Mouse (Mus musculus) lung, embryonic 16.5 days (tissue): ENCODE data around the gene Aak1. TPM values are rescaled to one million over a fixed set of nuclear protein-coding genes. Genes with fewer than 3 reads are reported as not detected.
"Not testable (repeated sequence)": the region's sequence is repeated elsewhere in the genome, so short reads cannot be mapped to it uniquely, and the experiment has no call there.

Experiments
- ATAC-seq: fragments of 200-750 bp; cut with Nextera tagmentation; 2 replicates; pipeline ENCODE4 v1.8.0; 2017; ENCODE audit warnings: low read depth, mild to moderate bottlenecking, moderate library complexity
- H3K27ac ChIP-seq: fragments of 300-500 bp; sonication (generic); 2 replicates; pipeline ENCODE4 v1.5.1; 2014; ENCODE audit warnings: mild to moderate bottlenecking, control low read depth, low read length
- H3K27me3 ChIP-seq: fragments of 300-500 bp; sonication (generic); 2 replicates; pipeline ENCODE4 v1.6.1; 2014; ENCODE audit warnings: low read depth, low read length, mixed read lengths; ENCODE audit not compliant: control insufficient read depth, insufficient read depth
- H3K36me3 ChIP-seq: fragments of 300-500 bp; sonication (generic); 2 replicates; pipeline ENCODE4 v1.6.1; 2014; ENCODE audit warnings: low read length; ENCODE audit not compliant: control insufficient read depth, insufficient read depth
- H3K4me1 ChIP-seq: fragments of 300-500 bp; sonication (generic); replicated peaks from 2 replicates; pipeline ENCODE4 v1.6.1; 2014; ENCODE audit warnings: low read length, mixed read lengths; ENCODE audit not compliant: control insufficient read depth, insufficient read depth
- H3K4me2 ChIP-seq: fragments of 300-500 bp; sonication (generic); 2 replicates; pipeline ENCODE4 v1.6.1; 2014; ENCODE audit warnings: low read depth, low read length, control low read depth
- H3K4me3 ChIP-seq: fragments of 300-500 bp; sonication (generic); 2 replicates; pipeline ENCODE4 v1.5.1; 2014; ENCODE audit warnings: mild to moderate bottlenecking, low read length, control low read depth
- H3K9ac ChIP-seq: fragments of 300-500 bp; sonication (generic); 2 replicates; pipeline ENCODE4 v1.6.1; 2014; ENCODE audit warnings: low read length, control low read depth
- H3K9me3 ChIP-seq: fragments of 300-500 bp; sonication (generic); 2 replicates; pipeline ENCODE4 v1.6.1; 2016; ENCODE audit warnings: low read length; ENCODE audit not compliant: control insufficient read depth
- WGBS: fragments of 180-500 bp; shearing (Covaris S2); extraction: QIAGEN DNeasy Blood & Tissue Kit; methylation state at CpG from one replicate; pipeline ENCODE4 v1.1.7; 2014; 5-methylcytosine and 5-hydroxymethylcytosine counted together
- polyA plus RNA-seq: library from polyadenylated mRNA; unstranded; fragments of >200 nt; fragmentation: Nextera tagmentation; extraction: Ambion mirVana; gene quantifications from 2 replicates; pipeline ENCODE4 v1.2.1, GENCODE M21; 2015

Gene Aak1
- polyA plus RNA-seq, 1 experiment from 2014 or later = 11.6 TPM

- Histone ChIP-seq H3K27ac (no peak overlapping the region), H3K9me3 (no peaks in the 10 kb centered on the region), H3K27me3 (no peaks in the 10 kb centered on the region), H3K36me3 (peaks cover 18% of the 10 kb centered on the region), H3K9ac (no peak overlapping the region), H3K4me1 (no peaks in the 10 kb centered on the region), H3K4me2 (no peak overlapping the region), H3K4me3 (no peak overlapping the region)
- ATAC-seq = no peak
These were observed 179.6 kb downstream of the Aak1 start for GRCm38 (mm10) chr6:87028881-87029280.

DNA sequence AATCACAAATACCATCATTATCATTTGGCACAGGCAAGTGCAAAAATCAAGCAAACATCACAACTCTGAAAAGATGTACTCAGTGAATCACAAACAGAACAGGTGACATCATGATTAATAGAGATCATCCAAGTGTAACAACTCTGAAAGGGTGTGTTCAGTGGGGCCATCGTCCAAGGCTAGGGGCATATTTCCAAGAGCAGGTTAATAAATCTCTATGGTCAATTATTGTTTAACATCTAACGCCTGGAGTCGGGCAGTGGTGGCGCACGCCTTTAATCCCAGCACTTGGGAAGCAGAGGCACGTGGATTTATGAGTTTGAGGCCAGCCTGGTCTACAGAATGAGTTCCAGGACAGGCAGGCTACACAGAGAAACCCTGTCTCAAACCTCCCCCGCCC, 182.0 kb downstream of the Aak1 start:
- not testable (repeated sequence) for H3K9ac ChIP-seq, ATAC-seq, H3K27me3 ChIP-seq, H3K9me3 ChIP-seq, H3K36me3 ChIP-seq, H3K27ac ChIP-seq, H3K4me1 ChIP-seq, H3K4me3 ChIP-seq, H3K4me2 ChIP-seq
- WGBS = 80% methylated on average over 7 of the region's 7 CpGs

- no peak for ATAC-seq
- 56% methylated on average over 3 of the region's 3 CpGs for WGBS
- H3K27me3 ChIP-seq = no peaks in the 10 kb centered on the region
These were observed 183.1 kb downstream of the Aak1 start for GRCm38 (mm10) chr6:87032401-87032800.

GRCm38 (mm10) chr6:87034395-87034794, 185.1 kb downstream of the Aak1 start:
- Histone ChIP-seq H3K4me2 (no peak overlapping the region), H3K27ac (no peak overlapping the region), H3K36me3 (no peaks in the 10 kb centered on the region; the same call in 1 of the 2 replicates), H3K4me1 (no peaks in the 10 kb centered on the region), H3K9ac (no peak overlapping the region), H3K9me3 (no peaks in the 10 kb centered on the region), H3K27me3 (no peaks in the 10 kb centered on the region), H3K4me3 (no peak overlapping the region)
- no peak for ATAC-seq
- WGBS = 65% methylated on average over 3 of the region's 3 CpGs

More at GRCm38 (mm10) chr6:87032401-87032800, 183.1 kb downstream of the Aak1 start:
- Histone ChIP-seq H3K4me2 (no peak overlapping the region), H3K4me3 (no peak overlapping the region), H3K27ac (no peak overlapping the region), H3K4me1 (no peaks in the 10 kb centered on the region), H3K9ac (no peak overlapping the region), H3K9me3 (no peaks in the 10 kb centered on the region), H3K36me3 (peaks cover 10% of the 10 kb centered on the region)

DNA sequence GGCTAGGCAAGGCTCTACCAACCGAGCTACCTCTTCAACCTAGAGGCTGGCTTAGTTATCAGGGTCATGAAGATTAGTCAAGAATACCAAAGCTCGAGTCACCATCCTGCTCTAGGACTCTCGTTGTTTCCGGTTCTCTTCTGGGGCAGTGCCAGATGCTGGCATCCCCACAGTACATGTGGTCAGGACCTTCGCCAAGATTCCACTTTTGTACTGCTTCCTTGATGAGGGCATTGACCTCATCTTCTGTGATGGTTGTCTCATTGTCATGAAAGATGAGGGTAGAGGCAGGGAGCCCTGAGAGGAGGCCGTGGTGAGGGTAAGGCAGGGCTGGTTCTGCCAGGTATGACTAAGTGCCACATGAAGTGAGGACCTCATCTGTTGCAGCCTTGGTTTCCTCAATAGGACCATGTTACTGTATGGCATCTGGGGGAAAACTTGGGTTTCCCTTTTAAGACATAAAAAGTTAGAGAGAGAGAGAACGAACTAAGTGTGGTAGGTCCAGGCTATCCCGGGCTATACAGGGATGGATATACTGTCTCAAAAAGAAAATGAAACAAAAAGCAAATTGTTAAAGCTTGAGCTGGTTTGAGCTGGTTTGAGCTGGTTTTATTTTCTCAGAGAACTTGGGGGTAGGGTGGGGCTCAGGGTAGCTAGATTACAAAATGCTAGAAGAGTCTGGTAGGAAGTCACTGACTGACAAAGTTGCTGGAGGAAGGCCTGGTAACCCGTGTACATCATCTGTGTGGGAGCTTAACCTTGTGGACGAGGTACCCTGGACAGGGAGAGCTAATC, 188.7 kb downstream of the Aak1 start:
- H3K4me3 ChIP-seq = no peak overlapping the region
- ATAC-seq = no peak
- WGBS = 80% methylated on average over 10 of the region's 10 CpGs
- H3K4me2 ChIP-seq = no peak overlapping the region
- no peak overlapping the region for H3K9ac ChIP-seq
- H3K27me3 ChIP-seq = no peaks in the 10 kb centered on the region
- no peaks in the 10 kb centered on the region for H3K9me3 ChIP-seq
- no peak overlapping the region for H3K27ac ChIP-seq
- 0 out of 2 replicates have a peak, but pooled peaks cover 2% of the 10 kb centered on the region for H3K4me1 ChIP-seq
- H3K36me3 ChIP-seq = no peaks in the 10 kb centered on the region

- H3K4me1 ChIP-seq = peaks cover 10% of the 10 kb centered on the region
- 80% methylated on average over 8 of the region's 8 CpGs for WGBS
- no peaks in the 10 kb centered on the region for H3K9me3 ChIP-seq
- H3K36me3 ChIP-seq = no peaks in the 10 kb centered on the region
- no peak overlapping the region for H3K9ac ChIP-seq
- no peak overlapping the region for H3K4me2 ChIP-seq
- no peaks in the 10 kb centered on the region for H3K27me3 ChIP-seq
- H3K4me3 ChIP-seq = no peak overlapping the region
- no peak for ATAC-seq
- H3K27ac ChIP-seq = no peak overlapping the region
These were observed 189.8 kb downstream of the Aak1 start for GRCm38 (mm10) chr6:87039161-87039560.

GRCm38 (mm10) chr6:87040971-87041370, 191.7 kb downstream of the Aak1 start:
- no peaks in the 10 kb centered on the region for H3K27me3 ChIP-seq
- H3K4me2 ChIP-seq = no peak overlapping the region
- no peak for ATAC-seq
- whole genome bisulfite sequencing = 55% methylated on average over 4 of the region's 4 CpGs
- no peaks in the 10 kb centered on the region for H3K9me3 ChIP-seq
- no peaks in the 10 kb centered on the region for H3K36me3 ChIP-seq
- peak overlapping the region; percentile 100 for H3K27ac ChIP-seq
- H3K4me1 ChIP-seq = peaks cover 13% of the 10 kb centered on the region
- H3K9ac ChIP-seq = no peak overlapping the region
- no peak overlapping the region for H3K4me3 ChIP-seq

DNA sequence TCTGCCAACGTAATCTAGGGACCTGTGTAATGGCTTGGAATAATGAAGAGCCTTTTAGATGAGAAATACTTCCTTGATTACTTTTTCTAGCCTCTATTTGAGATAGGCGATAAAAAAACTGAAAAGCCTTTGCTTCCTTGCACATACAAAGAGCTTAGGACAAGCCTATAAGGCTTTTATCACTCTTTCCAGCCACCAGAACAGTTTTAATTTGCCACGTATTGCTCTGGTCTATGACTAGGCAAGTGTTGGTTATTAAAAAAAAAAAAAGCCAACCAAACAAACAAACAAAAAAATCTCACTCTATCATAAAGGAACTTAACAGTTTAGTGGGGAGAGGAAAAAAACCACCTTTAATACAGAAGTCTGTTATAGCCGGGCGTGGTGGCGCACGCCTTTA, 192.1 kb downstream of the Aak1 start:
- no peaks in the 10 kb centered on the region for H3K27me3 ChIP-seq
- H3K9ac ChIP-seq = no peak overlapping the region; the same call in 1 of the 2 replicates
- H3K4me2 ChIP-seq = peak overlapping the region; percentile 60
- no peak for ATAC-seq
- 79% methylated on average over 7 of the region's 7 CpGs for WGBS
- H3K4me1 ChIP-seq = peaks cover 13% of the 10 kb centered on the region
- no peaks in the 10 kb centered on the region for H3K9me3 ChIP-seq
- H3K27ac ChIP-seq = peak overlapping the region; percentile 100
- H3K4me3 ChIP-seq = no peak overlapping the region
- H3K36me3 ChIP-seq = no peaks in the 10 kb centered on the region

- H3K9ac ChIP-seq = peak overlapping the region; percentile 91
- peak; percentile 9 for ATAC-seq
- WGBS = 0% methylated on average over 11 of the region's 11 CpGs
- H3K4me3 ChIP-seq = peak overlapping the region; percentile 98
- no peaks in the 10 kb centered on the region for H3K36me3 ChIP-seq
- no peaks in the 10 kb centered on the region for H3K9me3 ChIP-seq
- H3K27ac ChIP-seq = peak overlapping the region; percentile 100
- peaks cover 13% of the 10 kb centered on the region for H3K4me1 ChIP-seq
- H3K27me3 ChIP-seq = no peaks in the 10 kb centered on the region
- H3K4me2 ChIP-seq = peak overlapping the region; percentile 60
These were observed 192.7 kb downstream of the Aak1 start for GRCm38 (mm10) chr6:87042004-87042336.
